19 mouse cellular contexts compared by ENCODE assay signal in the genomic region with DNA sequence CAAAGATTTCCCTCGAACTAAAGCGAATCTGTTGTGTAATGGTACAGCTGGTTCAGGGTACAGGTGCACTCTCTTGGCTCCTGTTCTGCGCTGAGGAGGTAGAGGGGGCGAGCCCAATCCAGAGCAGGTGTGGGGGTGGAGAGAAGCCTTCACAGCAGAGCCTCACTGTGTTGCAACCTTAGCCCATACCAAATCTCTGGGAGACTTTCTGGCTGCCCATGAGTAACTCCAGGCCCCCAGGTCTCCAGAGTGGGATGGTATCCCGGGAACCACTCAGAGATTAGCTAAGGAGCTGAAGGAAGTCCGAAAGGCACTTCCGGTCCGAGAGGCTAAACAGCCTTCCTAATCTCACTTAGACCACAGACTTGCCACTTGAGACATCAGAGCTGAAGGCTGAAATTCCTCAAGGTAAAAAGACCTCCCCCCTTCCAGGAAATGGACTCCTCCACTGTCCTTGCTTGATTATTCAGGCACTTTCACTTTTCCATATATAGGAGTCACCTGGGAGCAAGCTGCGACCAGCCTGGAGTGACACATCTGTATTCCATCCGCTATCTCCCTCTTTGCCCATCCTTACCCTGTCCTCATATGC. TPM values are rescaled to one million over a fixed set of nuclear protein-coding genes. Genes with fewer than 3 reads are reported as not detected.
A peak's percentile ranks its signal among the peaks of the same experiment; 100 is the strongest.
DNase-seq lines count a peak whose midpoint lies in the region; ATAC-seq and TF ChIP-seq lines count a peak whose summit lies in the region.
"Had no signal": no experiment of that assay in that cellular context is flagged by ENCODE, and none has a peak within 500 bp of the region (broad histone marks: within the 10 kb centered on the region; RNA-seq: fewer than 3 reads in every experiment).

A gene (plus strand): TSS at position 183 of the 592 bp plus-strand sequence.

- H3K4me2 ChIP-seq in heart, embryonic 15.5 days = peak within 1 kb of the TSS; percentile 56
- no peak within 1 kb of the TSS for H3K4me2 ChIP-seq in liver, embryonic 12.5 days
- H3K4me2 ChIP-seq: forebrain, embryonic 12.5 days; limb, embryonic 13.5 days; midbrain, embryonic 13.5 days; neural tube, embryonic 12.5 days had no signal

- H3K4me1 ChIP-seq in heart, embryonic 15.5 days (replicated peaks) = no peaks in the 10 kb centered on the region
- H3K4me1 ChIP-seq in liver, embryonic 12.5 days = no peaks in the 10 kb centered on the region
- no peaks in the 10 kb centered on the region for H3K4me1 ChIP-seq in lung, adult 2 months (ENCODE audit: control insufficient read depth, insufficient read depth, low read length)
- H3K4me1 ChIP-seq in small intestine, adult 2 months (ENCODE audit: control insufficient read depth, insufficient read depth, insufficient read length, low read length) = no peaks in the 10 kb centered on the region
- H3K4me1 ChIP-seq: forebrain, embryonic 12.5 days; hindbrain, embryonic 10.5 days; limb, embryonic 13.5 days; midbrain, embryonic 13.5 days; neural tube, embryonic 12.5 days had no signal

- no peak for ATAC-seq in heart, embryonic 15.5 days (replicated peaks; ENCODE audit: insufficient number of reproducible peaks, insufficient read depth, low FRiP score, low read depth)
- ATAC-seq in liver, embryonic 12.5 days = peak; percentile 51; the same call in 1 of the 2 replicates
- ATAC-seq in erythroid progenitor cell, adult 5-6 weeks (replicated peaks; ENCODE audit: low FRiP score, poor library complexity, severe bottlenecking) = no peak
- ATAC-seq: midbrain, embryonic 13.5 days had no signal

- no peak for TF ChIP-seq POLR2A in lung, adult 2 months (IDR thresholded peaks at IDR 0.05; ENCODE audit: borderline replicate concordance, extremely low read depth, low read depth, low read length)
- no peak for TF ChIP-seq POLR2A in small intestine, adult 2 months (IDR thresholded peaks at IDR 0.05; ENCODE audit: low read depth, low read length)

- H3K27ac ChIP-seq in heart, embryonic 15.5 days = no peak within 1 kb of the TSS
- no peak within 1 kb of the TSS for H3K27ac ChIP-seq in liver, embryonic 12.5 days
- H3K27ac ChIP-seq in small intestine, adult 2 months (ENCODE audit: insufficient read depth, low read depth, low read length) = no peak within 1 kb of the TSS
- H3K27ac ChIP-seq: forebrain, embryonic 12.5 days; hindbrain, embryonic 10.5 days; left cerebral cortex, adult 2 months; limb, embryonic 13.5 days; midbrain, embryonic 13.5 days; neural tube, embryonic 12.5 days had no signal

- peak within 1 kb of the TSS; percentile 32 for H3K4me3 ChIP-seq in heart, embryonic 15.5 days
- no peak within 1 kb of the TSS for H3K4me3 ChIP-seq in liver, embryonic 12.5 days
- H3K4me3 ChIP-seq in lung, adult 2 months (replicated peaks; ENCODE audit: extremely low read depth, low read depth, low read length) = peak within 1 kb of the TSS; percentile 8
- 0 out of 2 replicates have a peak within 1 kb of the TSS, but pooled peaks have one; percentile 3 for H3K4me3 ChIP-seq in small intestine, adult 2 months (ENCODE audit: low read depth, low read length)
- H3K4me3 ChIP-seq: forebrain, embryonic 12.5 days; hindbrain, embryonic 10.5 days; left cerebral cortex, adult 2 months; limb, embryonic 13.5 days; midbrain, embryonic 13.5 days; neural tube, embryonic 12.5 days had no signal

- TF ChIP-seq CTCF in lung, adult 2 months (IDR thresholded peaks at IDR 0.05; ENCODE audit: insufficient read depth, low read length) = no peak
- no peak for TF ChIP-seq CTCF in small intestine, adult 2 months (IDR thresholded peaks at IDR 0.05; ENCODE audit: extremely low read depth, insufficient read length, insufficient replicate concordance, low read depth, low read length)

- H3K27me3 ChIP-seq in heart, embryonic 15.5 days = no peaks in the 10 kb centered on the region
- no peaks in the 10 kb centered on the region for H3K27me3 ChIP-seq in liver, embryonic 12.5 days (replicated peaks)
- no peaks in the 10 kb centered on the region for H3K27me3 ChIP-seq in small intestine, adult 2 months (ENCODE audit: control insufficient read depth, insufficient read depth, low read length)
- H3K27me3 ChIP-seq: forebrain, embryonic 12.5 days; limb, embryonic 13.5 days; midbrain, embryonic 13.5 days; neural tube, embryonic 12.5 days had no signal

- intact Hi-C loops in heart, postnatal 10 days (cut with DNase I) = no loop called here

- no peaks in the 10 kb centered on the region for H3K36me3 ChIP-seq in heart, embryonic 15.5 days
- no peaks in the 10 kb centered on the region for H3K36me3 ChIP-seq in liver, embryonic 12.5 days
- no peaks in the 10 kb centered on the region for H3K36me3 ChIP-seq in small intestine, adult 2 months (ENCODE audit: control insufficient read depth, insufficient read depth, low read length)
- H3K36me3 ChIP-seq: forebrain, embryonic 12.5 days; hindbrain, embryonic 10.5 days; limb, embryonic 13.5 days; midbrain, embryonic 13.5 days; neural tube, embryonic 12.5 days had no signal

- 49% methylated on average over 10 of the region's 10 CpGs for WGBS in heart, embryonic 15.5 days
- 55% methylated on average over 10 of the region's 10 CpGs for WGBS in liver, embryonic 12.5 days (ENCODE audit: insufficient replicate concordance)
- WGBS in lung, adult 2 months = 47% methylated on average over 10 of the region's 10 CpGs
- 50% methylated on average over 10 of the region's 10 CpGs for WGBS in small intestine, adult 2 months

- no peak for DNase-seq in heart, postnatal 10 days
- DNase-seq in lung, adult 2 months = peak; percentile 49
- no peak for DNase-seq in kidney, postnatal 36 days
- no peak for DNase-seq in c-Kit-positive CD71-positive TER-119-positive erythroid progenitor cells, embryonic 14.5 days (ENCODE audit: low spot score)
- DNase-seq: cerebellum, adult 9-11 months; kidney, adult 18-20 months; retina, postnatal 1 day; thymus, adult 2 months had no signal

- H3K9ac ChIP-seq in heart, embryonic 15.5 days = no peak within 1 kb of the TSS
- no peak within 1 kb of the TSS for H3K9ac ChIP-seq in liver, embryonic 12.5 days
- H3K9ac ChIP-seq: forebrain, embryonic 12.5 days; limb, embryonic 13.5 days; midbrain, embryonic 13.5 days; neural tube, embryonic 12.5 days had no signal

- no peaks in the 10 kb centered on the region for H3K9me3 ChIP-seq in heart, embryonic 15.5 days (replicated peaks)
- H3K9me3 ChIP-seq in liver, embryonic 12.5 days (replicated peaks) = no peaks in the 10 kb centered on the region
- H3K9me3 ChIP-seq: forebrain, embryonic 12.5 days; hindbrain, embryonic 10.5 days; limb, embryonic 13.5 days; midbrain, embryonic 13.5 days; neural tube, embryonic 12.5 days had no signal

RNA-seq across cellular contexts. Expression of the gene that starts here (rescaled TPM):
- 0.45 and 0.67 TPM in 2 replicates for polyA plus RNA-seq in heart, embryonic 15.5 days (2015; fragmentation: Nextera tagmentation; extraction: Ambion mirVana)
- not detected for total RNA-seq in heart, postnatal 10 days (2021)
- 0.54 and 0.55 TPM in 2 replicates for polyA plus RNA-seq in liver, embryonic 12.5 days (2016; fragmentation: Nextera tagmentation; extraction: Ambion mirVana)
- 3.5 and 6.0 TPM in 2 replicates for polyA plus RNA-seq in lung, adult 2 months (2012; rRNA removed)
- polyA plus RNA-seq in small intestine, adult 2 months (2012; rRNA removed) = 2.5 TPM in 1 of 2 replicates, not detected in the other
- total RNA-seq in erythroid progenitor cell, adult 5-6 weeks (2015; ENCODE audit: low replicate concordance) = not detected in 2 replicates
- not detected in 2 replicates for total RNA-seq in erythroid progenitor cell, adult 5-6 weeks (2017; ENCODE audit: low replicate concordance)
- total RNA-seq: left cerebral cortex, adult 2 months had no signal
- polyA plus RNA-seq: forebrain, embryonic 12.5 days; hindbrain, embryonic 10.5 days; large intestine, adult 2 months; limb, embryonic 13.5 days; midbrain, embryonic 13.5 days; neural tube, embryonic 12.5 days had no signal

Comparison
In these comparisons a context has a peak if more than half of its experiments do, and no peak if none do; other contexts are left out.
1. Peak in ATAC-seq in liver, embryonic 12.5 days; RNA of the gene not detected or under 1 TPM.